Mouse (Mus musculus) thymus, adult 2 months (tissue): ENCODE data around the gene Rras.

Experiments
- CTCF ChIP-seq: fragments of 200-500 bp; IDR thresholded peaks from 2 replicates; pipeline ENCODE4 v1.5.1; 2012; ENCODE audit warnings: mild to moderate bottlenecking, control low read depth, low read length, moderate library complexity, borderline replicate concordance; ENCODE audit not compliant: control insufficient read depth, poor library complexity, insufficient read depth; ENCODE audit errors: extremely low read depth
- POLR2A ChIP-seq: fragments of 200-500 bp; IDR thresholded peaks from 2 replicates; pipeline ENCODE4 v1.6.1; 2012; ENCODE audit warnings: mild to moderate bottlenecking, low read length, control low read depth, moderate library complexity; ENCODE audit not compliant: control insufficient read depth, poor library complexity, insufficient read depth; ENCODE audit errors: extremely low read depth

GRCm38 (mm10) chr7:45067190-45067999, 49.6 kb downstream of the Rras start:
- no peak for TF ChIP-seq POLR2A
- no peak for TF ChIP-seq CTCF
